Mouse (Mus musculus) urinary bladder, adult 2 months (tissue): ENCODE results near the gene Cdk2ap2. TPM values are rescaled to one million over a fixed set of nuclear protein-coding genes. Genes with fewer than 3 reads are reported as not detected.
"Not testable (repeated sequence)": the region's sequence is repeated elsewhere in the genome, so short reads cannot be mapped to it uniquely, and the experiment has no call there.

Source experiments
- DNase-seq: peaks from one replicate; pipeline ENCODE4 v3.0.0; 2022; ENCODE audit warnings: low spot score
- polyA plus RNA-seq: library from polyadenylated mRNA; depleted of rRNA; stranded (reverse); fragments of >200 nt; gene quantifications from 2 replicates; pipeline ENCODE4 v1.2.3, GENCODE M21; 2012

Cdk2ap2 gene
- polyA plus RNA-seq, 1 experiment = 89.6 TPM

GRCm38 (mm10) chr19:4066877-4067276 is 30.1 kb upstream of the Cdk2ap2 start:
- no peak for DNase-seq

- not testable (repeated sequence) for DNase-seq
Observed at GRCm38 (mm10) chr19:4068242-4068641, 28.7 kb upstream of the Cdk2ap2 start.

GRCm38 (mm10) chr19:4068717-4069410 is 28.1 kb upstream of the Cdk2ap2 start:
- DNase-seq = no peak

GRCm38 (mm10) chr19:4070311-4070710 is 26.7 kb upstream of the Cdk2ap2 start:
- no peak for DNase-seq

DNA sequence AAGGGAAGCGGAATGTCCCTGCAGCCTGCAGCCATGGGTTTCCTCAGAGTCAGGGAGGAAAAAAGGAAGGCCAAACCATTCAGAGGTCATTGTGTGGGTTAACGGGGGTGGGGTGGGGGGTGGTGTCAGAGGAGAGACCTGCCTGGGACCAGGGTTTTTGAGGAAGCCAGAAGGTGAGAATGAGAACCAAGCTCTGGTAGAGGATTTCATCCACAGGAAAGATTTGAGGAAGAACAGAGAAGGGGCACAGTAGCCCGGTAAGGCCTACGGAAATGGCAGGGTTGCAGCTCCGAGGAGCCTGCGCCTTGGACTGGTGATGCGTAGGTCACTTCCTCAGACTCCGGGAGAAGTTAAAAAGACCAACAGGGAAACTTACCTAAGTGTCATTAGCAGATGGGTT is 26.2 kb upstream of the Cdk2ap2 start:
- no peak for DNase-seq

DNA sequence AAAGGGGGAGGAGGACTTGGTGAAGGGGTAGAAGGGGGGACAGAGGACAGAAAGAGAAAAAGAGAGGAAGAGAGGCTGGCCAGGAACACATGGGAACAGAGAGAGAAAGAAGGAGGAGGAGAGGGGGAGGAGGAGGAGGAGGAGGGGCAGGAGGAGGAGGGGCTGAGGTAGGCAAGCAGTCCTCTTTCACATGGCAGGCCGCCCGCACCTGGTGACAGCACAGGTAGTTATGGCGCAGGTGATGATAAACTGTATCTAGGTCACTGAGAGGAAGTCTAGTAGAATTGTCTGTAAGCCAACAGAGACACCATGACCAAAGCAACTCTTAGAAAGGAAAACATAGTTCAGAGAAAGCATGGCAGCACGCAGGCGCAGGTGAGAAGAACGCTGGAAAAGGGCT is 25.6 kb upstream of the Cdk2ap2 start:
- no peak for DNase-seq

GRCm38 (mm10) chr19:4072706-4073424 is 24.1 kb upstream of the Cdk2ap2 start:
- no peak for DNase-seq

DNA sequence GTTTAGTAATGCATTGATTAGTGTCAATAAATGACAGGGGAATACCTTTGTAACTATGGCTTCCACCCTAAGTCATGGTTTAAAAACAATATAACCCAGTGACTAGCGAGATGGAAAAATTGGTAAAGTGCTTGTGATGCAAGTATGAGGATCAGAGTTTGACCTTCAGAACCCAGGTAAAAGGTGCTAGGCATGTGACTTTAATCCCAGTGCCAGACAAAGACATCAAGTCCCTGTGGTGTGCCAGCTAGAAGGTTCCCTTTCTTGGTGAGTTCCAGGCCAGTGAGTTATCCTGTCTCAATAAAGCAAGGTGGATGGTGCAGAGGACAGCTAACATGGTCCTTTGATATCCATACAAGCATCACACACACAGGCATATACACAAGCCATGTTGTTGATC is 21.5 kb upstream of the Cdk2ap2 start:
- DNase-seq = no peak

DNA sequence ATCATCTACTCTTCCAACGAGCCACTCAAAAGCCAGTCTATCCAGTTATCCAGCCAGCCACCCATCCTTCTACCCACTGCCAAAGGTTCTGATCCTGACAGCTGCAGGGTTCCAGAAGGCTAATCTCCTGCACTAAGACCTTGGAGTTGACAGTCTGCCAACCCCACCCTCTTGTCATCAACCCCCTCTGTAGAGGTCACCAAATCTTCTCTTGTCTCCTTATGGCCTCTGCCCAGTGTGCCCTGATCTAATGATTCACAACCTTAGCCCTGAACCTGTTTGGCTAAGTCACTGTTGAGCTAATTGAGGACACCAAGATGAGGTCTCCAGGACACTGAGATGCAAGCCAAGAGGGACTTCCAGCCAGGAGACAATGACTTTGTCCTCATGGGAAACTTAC is 17.4 kb upstream of the Cdk2ap2 start:
- no peak for DNase-seq

DNA sequence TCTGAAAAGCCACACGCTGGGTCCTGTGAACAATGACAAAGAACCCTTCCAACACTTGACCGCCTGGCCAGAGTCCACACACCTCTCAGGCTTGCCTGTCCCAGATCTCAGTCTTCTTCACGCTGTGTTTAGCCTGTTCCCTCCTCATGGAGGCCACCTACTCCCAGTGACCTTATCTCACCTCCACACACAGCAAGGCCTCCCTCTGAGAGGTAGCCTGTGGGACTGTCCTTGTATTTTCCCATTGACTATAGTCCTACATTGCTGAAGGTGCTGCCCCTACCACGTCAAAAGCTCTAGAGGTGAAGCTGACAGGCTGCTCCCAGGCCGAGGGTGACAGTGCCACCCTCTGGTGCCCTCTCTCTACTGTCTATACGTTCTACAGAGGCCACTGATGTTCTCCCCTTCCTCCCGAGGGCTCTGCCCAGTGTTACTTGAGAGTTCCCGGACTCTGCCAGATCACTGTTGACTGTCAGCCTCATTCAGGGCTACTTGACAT is 16.4 kb upstream of the Cdk2ap2 start:
- DNase-seq = no peak

DNA sequence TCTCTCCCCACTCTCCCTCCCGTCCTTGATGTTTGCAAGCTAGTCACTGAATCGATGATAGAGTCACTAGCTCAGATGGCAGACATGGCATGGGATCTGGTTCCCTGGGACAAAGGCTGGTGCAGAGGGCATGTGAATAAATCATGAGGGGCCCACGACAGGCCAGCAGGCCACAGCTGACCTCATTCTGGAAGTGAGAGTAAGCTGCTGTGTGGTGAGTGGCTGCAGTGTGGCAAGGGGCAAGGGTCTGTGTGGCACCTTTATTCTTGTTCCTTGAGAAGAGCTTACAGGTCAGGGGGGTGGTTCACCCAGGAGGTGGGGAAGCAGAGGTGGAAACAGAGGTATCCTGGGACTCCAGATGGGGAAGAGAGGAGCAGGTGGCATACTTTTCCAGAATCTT is 15.6 kb upstream of the Cdk2ap2 start, which contains the start of gene Cabp2:
Gene Cabp2 (plus strand): TSS at position 185 of the 400 bp plus-strand sequence.
- DNase-seq = no peak

GRCm38 (mm10) chr19:4082219-4082965 is 14.6 kb upstream of the Cdk2ap2 start:
- DNase-seq = no peak

DNA sequence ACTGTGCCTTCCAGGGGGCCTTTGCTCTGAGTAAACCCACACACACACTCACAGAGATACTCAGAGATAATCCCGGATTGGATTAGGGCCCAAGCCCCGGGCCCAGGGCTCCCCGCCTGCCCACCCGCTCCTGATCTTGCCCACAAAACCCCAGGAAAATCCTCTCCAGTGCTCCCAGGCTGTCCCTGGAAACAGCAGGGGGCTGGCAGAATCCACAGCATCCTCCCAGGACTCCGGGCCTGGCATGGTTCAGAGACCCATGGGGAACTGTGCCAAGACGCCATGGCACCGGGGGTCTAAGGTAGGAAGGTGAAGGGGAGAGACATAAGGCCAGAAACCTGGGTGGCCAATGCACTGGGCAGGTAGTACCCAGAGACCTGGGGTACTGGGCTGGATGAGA is 13.7 kb upstream of the Cdk2ap2 start:
- no peak for DNase-seq

DNA sequence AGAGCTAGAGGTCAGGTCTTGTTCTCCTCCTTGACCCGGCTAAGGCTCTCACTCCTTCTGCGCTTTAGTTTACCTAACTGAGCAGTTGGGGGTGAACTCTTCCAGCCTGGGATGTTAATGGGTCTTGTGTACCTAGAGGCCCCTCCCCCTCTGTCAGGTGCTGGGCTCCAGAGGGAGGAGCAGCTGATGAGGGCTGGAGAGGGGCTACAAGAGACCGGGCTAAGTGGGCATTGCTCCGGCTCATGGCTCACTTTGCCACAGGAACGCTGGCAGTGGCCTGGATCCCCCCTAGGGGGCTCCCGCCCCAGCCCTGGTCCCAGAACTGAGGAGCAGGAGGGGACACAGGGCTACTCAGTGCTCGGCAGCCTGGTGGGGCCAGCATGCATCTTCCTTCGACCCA is 13.2 kb upstream of the Cdk2ap2 start:
- DNase-seq = no peak

DNA sequence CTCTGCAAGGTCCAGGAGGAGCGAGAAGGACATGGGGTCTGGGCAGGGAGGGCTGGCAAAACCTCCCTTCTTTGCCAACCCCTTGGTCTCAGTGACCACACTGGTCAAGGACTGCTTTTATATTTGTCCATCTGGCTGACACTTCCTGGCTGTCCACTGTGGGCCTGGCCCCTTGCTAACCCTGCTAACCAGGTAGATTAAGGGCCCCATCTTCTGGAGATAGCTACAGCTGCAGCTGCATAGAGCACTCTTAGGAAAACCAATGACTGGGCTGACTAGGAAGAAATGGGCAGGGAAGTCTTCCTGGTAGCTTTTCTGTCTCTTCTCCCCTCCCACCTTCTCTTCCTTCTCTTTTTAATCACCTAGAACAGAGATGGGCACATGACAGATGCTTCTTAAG is 12.0 kb upstream of the Cdk2ap2 start:
- DNase-seq = no peak

DNA sequence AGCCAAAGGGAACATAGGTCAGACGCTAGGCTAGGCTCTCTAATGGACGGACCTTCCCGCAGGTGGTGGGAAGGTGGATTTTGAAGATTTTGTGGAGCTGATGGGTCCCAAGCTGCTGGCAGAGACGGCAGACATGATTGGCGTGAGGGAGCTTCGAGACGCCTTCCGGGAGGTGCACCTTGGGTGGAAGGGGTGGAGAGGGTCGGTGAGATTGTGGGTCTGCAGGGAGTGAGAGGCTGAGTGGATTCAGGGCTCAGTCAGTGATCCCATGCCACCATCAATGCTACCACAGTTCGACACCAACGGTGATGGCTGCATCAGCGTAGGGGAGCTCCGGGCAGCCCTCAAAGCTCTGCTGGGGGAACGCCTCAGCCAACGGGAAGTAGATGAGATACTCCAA is 10.8 kb upstream of the Cdk2ap2 start:
- DNase-seq = no peak

GRCm38 (mm10) chr19:4087090-4087489 is 9.9 kb upstream of the Cdk2ap2 start:
- DNase-seq = no peak

DNA sequence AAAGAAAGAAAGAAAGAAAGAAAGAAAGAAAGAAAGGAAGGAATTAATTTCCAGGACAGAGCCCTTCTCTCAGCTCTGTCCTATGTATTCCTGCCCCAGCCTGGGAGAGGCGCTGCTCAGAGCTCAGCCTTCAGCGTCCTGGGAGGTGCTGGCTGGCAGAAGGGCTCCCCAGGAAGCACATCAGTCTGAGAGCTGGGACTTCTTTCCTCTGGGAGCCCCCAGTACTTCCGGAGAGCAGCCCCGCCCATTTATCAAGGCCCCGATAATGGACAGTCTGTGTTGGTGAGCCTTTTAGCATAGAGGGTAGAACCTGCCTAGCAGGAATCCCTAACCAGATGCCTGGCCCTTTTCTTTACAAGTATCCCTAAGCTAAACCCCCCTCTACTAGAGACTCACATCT is 8.8 kb upstream of the Cdk2ap2 start:
- no peak for DNase-seq

- no peak for DNase-seq
Observed at GRCm38 (mm10) chr19:4089128-4089527, 7.9 kb upstream of the Cdk2ap2 start.

DNA sequence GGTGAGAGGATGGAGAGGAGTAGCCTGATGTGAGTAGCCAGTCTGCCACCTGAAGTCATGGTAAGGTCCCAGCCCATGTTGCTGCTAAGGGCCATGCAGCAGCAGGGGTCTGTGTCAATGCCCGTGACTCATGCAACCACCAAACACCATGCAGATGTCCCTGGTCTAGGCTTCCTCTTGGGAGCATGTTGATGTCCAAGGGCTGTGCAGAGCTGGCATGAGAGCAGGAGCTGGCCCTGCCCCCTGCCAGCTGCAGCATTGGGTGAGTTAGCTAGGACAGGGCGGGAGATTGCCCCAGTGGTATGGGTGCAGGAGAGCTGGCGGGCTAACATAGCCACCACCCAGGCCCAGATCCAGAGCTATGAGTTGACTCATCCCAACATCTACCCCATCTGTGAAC is 6.5 kb upstream of the Cdk2ap2 start:
- no peak for DNase-seq

- no peak for DNase-seq
Observed at GRCm38 (mm10) chr19:4091383-4091782, 5.6 kb upstream of the Cdk2ap2 start.

DNA sequence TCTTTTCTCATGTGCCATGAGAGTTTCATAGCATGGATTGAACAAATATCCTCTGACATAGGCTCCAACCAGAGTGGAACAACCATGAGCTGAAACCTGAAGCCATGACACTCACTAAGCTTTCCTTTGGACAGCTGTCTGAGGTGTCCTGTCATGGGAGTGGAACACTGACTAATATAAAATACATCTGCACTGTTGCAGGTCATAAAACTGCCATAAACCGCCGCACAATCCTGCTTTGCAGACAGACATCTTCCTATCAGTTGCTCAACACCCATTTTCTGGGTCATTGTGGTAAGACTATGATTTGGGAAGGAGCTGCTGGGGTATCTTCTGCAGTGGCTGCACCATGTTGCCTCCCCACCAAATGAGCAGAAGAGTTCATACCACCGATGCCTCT is 4.2 kb upstream of the Cdk2ap2 start:
- no peak for DNase-seq

DNA sequence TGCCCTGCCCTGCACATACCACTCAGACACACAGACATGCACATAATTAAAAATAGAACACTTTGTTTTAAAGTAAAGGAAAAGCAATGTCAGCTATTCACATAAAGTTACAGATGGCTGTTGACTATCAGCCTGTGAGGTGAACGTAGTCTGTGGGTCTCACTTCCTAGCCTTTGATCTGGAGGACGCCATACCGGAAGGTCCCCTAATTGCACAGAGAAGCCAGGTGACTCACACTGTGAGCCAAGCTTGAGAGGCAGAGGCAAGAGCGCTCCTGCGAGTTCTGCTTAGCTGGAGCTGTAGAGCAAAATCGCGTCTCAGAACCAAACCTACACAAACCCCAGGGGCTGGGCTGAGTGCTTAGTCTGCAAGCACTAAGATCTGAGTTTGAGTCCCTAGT is 3.2 kb upstream of the Cdk2ap2 start:
- no peak for DNase-seq
